Mouse (Mus musculus): ENCODE measurements around the gene Syt2. TPM values are rescaled to one million over a fixed set of nuclear protein-coding genes. Genes with fewer than 3 reads are reported as not detected.
A peak's percentile ranks its signal among the peaks of the same experiment; 100 is the strongest.

Syt2 gene
- polyA plus RNA-seq, 1 experiment from 2014 or later = 0.48 TPM

DNA sequence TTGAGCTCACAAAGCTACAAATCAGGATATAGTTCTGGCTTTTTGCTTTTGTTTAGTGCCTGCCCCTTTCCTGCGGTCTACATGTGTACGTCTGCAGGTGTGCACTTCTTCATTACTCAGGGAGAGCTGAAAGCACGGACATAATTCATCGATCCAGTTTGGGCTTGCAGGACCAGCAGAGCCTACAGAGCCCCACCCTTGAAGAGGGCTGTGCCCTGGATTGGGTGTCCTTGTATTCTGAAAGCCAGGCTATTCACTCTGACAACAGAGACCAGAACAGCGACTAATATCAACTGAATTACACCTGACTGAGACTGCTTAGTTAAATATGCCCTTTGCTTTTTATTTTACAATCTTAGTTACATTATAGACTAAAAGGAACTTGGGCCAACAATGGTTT, 87.2 kb downstream of the Syt2 start:
- H3K4me3 ChIP-seq (ENCODE audit: low read depth, low read length) = no peak overlapping the region
- H3K9ac ChIP-seq (ENCODE audit: low read depth, low read length) = no peak overlapping the region
- no peak overlapping the region for H3K27ac ChIP-seq (ENCODE audit: low read depth, low read length)
- no peaks in the 10 kb centered on the region for H3K27me3 ChIP-seq (replicated peaks; ENCODE audit: control insufficient read depth, insufficient read depth, low read length)
- no peaks in the 10 kb centered on the region for H3K4me1 ChIP-seq (replicated peaks; ENCODE audit: control insufficient read depth, insufficient read depth, low read length)
- 0 out of 2 replicates have a peak, but pooled peaks cover 6% of the 10 kb centered on the region for H3K9me3 ChIP-seq (ENCODE audit: control insufficient read depth)
- peak; percentile 38; the same call in 1 of the 2 replicates for ATAC-seq
- TF ChIP-seq CTCF (IDR thresholded peaks at IDR 0.05; ENCODE audit: low read depth) = no peak
- 35% methylated on average over 5 of the region's 5 CpGs for WGBS
- H3K36me3 ChIP-seq (ENCODE audit: control insufficient read depth, insufficient read depth) = no peaks in the 10 kb centered on the region
- H3K4me2 ChIP-seq (replicated peaks; ENCODE audit: low read depth) = 0 out of 2 replicates have a peak overlapping the region, but pooled peaks have one; percentile 7

DNA sequence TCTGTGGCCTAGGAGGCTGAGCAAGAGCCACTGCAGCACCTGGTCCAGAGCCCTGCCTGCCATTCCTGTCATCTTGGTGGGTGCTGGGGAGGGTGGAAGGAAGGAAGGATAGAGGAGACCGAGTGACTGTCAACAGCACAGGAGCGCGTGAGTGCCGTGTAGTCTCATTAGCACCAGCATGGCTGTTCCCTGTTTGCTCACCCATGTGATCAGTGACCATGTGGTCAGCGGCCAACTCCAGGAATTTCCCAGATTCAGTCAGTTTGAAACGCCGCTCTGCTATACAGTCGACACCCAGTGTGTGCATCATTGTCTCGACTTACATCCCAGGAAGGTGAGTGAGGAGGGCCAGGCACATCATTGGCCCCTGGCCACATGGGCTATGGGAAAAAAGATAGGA, 91.0 kb downstream of the Syt2 start:
- ATAC-seq = no peak

DNA sequence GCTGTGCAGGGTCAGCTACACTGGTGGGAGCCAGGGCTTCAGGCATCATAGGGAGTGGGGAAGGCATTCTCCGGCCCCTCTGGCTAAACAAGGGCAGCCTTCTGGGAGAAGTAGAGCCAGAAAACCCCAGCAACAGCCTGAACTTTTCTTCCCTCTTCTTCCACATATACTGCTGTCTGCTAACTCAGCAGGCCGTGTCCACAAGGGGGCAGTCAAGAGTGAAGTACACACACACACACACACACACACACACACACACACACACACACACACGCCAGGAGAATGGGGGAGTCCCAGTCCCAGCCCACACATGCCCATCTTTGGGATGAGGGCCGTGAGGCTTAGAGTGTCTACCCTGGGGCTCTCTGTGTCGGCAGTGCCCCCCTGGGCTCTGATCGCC, 95.0 kb downstream of the Syt2 start:
- 65% methylated on average over 5 of the region's 6 CpGs for WGBS
- no peak overlapping the region for H3K27ac ChIP-seq (ENCODE audit: low read depth, low read length)
- H3K36me3 ChIP-seq (ENCODE audit: control insufficient read depth, insufficient read depth) = no peaks in the 10 kb centered on the region
- peak overlapping the region; percentile 3; the same call in 1 of the 2 replicates for H3K4me2 ChIP-seq (replicated peaks; ENCODE audit: low read depth)
- ATAC-seq = peak; percentile 28; the same call in 1 of the 2 replicates
- H3K27me3 ChIP-seq (replicated peaks; ENCODE audit: control insufficient read depth, insufficient read depth, low read length) = no peaks in the 10 kb centered on the region
- H3K9me3 ChIP-seq (ENCODE audit: control insufficient read depth) = no peaks in the 10 kb centered on the region
- TF ChIP-seq CTCF (IDR thresholded peaks at IDR 0.05; ENCODE audit: low read depth) = peak; percentile 63
- no peak overlapping the region for H3K4me3 ChIP-seq (ENCODE audit: low read depth, low read length)
- H3K4me1 ChIP-seq (replicated peaks; ENCODE audit: control insufficient read depth, insufficient read depth, low read length) = 0 out of 2 replicates have a peak, but pooled peaks cover 5% of the 10 kb centered on the region
- no peak overlapping the region for H3K9ac ChIP-seq (ENCODE audit: low read depth, low read length)

More for the DNA sequence above, 91.0 kb downstream of the Syt2 start:
- no peak overlapping the region for H3K9ac ChIP-seq (ENCODE audit: low read depth, low read length)
- 78% methylated on average over 9 of the region's 9 CpGs for WGBS
- TF ChIP-seq CTCF (IDR thresholded peaks at IDR 0.05; ENCODE audit: low read depth) = no peak
- H3K4me2 ChIP-seq (replicated peaks; ENCODE audit: low read depth) = no peak overlapping the region
- no peaks in the 10 kb centered on the region for H3K27me3 ChIP-seq (replicated peaks; ENCODE audit: control insufficient read depth, insufficient read depth, low read length)
- H3K36me3 ChIP-seq (ENCODE audit: control insufficient read depth, insufficient read depth) = no peaks in the 10 kb centered on the region
- H3K9me3 ChIP-seq (ENCODE audit: control insufficient read depth) = 0 out of 2 replicates have a peak, but pooled peaks cover 5% of the 10 kb centered on the region
- H3K27ac ChIP-seq (ENCODE audit: low read depth, low read length) = no peak overlapping the region
- H3K4me1 ChIP-seq (replicated peaks; ENCODE audit: control insufficient read depth, insufficient read depth, low read length) = 0 out of 2 replicates have a peak, but pooled peaks cover 5% of the 10 kb centered on the region
- no peak overlapping the region for H3K4me3 ChIP-seq (ENCODE audit: low read depth, low read length)

DNA sequence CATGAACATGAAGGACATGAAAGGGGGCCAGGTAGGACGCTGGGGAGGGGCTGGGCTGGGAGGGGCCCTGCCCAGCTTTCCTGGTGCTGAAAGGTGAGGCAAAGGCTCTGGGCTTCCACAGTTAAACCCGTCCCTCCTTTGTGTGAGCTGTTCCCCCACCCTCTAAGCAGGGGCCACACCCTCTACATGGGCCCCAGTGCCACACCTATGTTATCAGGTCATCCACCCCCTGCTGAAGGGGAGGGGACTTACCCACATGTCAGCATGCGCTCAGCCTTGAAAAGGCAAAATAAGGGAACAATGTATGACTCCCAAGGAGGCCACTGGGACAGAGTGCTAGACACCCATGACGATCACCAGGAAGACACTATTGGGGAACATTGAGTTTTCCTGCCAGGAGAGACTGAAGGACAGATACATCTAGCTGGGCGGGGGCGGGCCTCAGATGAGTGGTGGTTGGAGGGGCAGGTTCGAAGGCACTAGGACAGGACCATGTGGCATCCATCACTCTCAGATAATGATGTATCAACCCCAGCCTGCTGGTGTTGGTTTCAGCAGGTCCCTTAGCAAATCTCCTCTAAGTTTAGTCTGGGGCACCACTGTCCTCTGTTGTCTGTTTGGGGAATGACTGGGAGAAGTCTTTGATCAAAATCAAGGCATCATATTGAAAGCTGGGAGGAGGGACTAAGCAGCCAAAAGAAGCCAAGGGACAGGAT, 95.6 kb downstream of the Syt2 start:
- ATAC-seq = peak; percentile 64
- peak; percentile 32; the same call in 1 of the 2 replicates for TF ChIP-seq CTCF (IDR thresholded peaks at IDR 0.05; ENCODE audit: low read depth)
- no peaks in the 10 kb centered on the region for H3K36me3 ChIP-seq (ENCODE audit: control insufficient read depth, insufficient read depth)
- 0 out of 2 replicates have a peak, but pooled peaks cover 5% of the 10 kb centered on the region for H3K4me1 ChIP-seq (replicated peaks; ENCODE audit: control insufficient read depth, insufficient read depth, low read length)
- H3K27ac ChIP-seq (ENCODE audit: low read depth, low read length) = no peak overlapping the region
- WGBS = 51% methylated on average over 7 of the region's 7 CpGs
- H3K4me2 ChIP-seq (replicated peaks; ENCODE audit: low read depth) = peak overlapping the region; percentile 3; the same call in 1 of the 2 replicates
- no peak overlapping the region for H3K4me3 ChIP-seq (ENCODE audit: low read depth, low read length)
- H3K9ac ChIP-seq (ENCODE audit: low read depth, low read length) = no peak overlapping the region
- H3K9me3 ChIP-seq (ENCODE audit: control insufficient read depth) = no peaks in the 10 kb centered on the region
- H3K27me3 ChIP-seq (replicated peaks; ENCODE audit: control insufficient read depth, insufficient read depth, low read length) = no peaks in the 10 kb centered on the region

- no peaks in the 10 kb centered on the region for H3K9me3 ChIP-seq (ENCODE audit: control insufficient read depth)
- H3K4me1 ChIP-seq (replicated peaks; ENCODE audit: control insufficient read depth, insufficient read depth, low read length) = 0 out of 2 replicates have a peak, but pooled peaks cover 5% of the 10 kb centered on the region
- H3K36me3 ChIP-seq (ENCODE audit: control insufficient read depth, insufficient read depth) = no peaks in the 10 kb centered on the region
- 48% methylated on average over 6 of the region's 6 CpGs for WGBS
- peak; percentile 69 for TF ChIP-seq CTCF (IDR thresholded peaks at IDR 0.05; ENCODE audit: low read depth)
- no peak overlapping the region for H3K4me2 ChIP-seq (replicated peaks; ENCODE audit: low read depth)
- H3K4me3 ChIP-seq (ENCODE audit: low read depth, low read length) = no peak overlapping the region
- H3K27ac ChIP-seq (ENCODE audit: low read depth, low read length) = no peak overlapping the region
- no peak for ATAC-seq
- no peaks in the 10 kb centered on the region for H3K27me3 ChIP-seq (replicated peaks; ENCODE audit: control insufficient read depth, insufficient read depth, low read length)
- no peak overlapping the region for H3K9ac ChIP-seq (ENCODE audit: low read depth, low read length)
Observed at GRCm38 (mm10) chr1:134745648-134746047, 99.2 kb downstream of the Syt2 start.

GRCm38 (mm10) chr1:134747236-134748174, 101.0 kb downstream of the Syt2 start:
- Histone ChIP-seq H3K9ac (ENCODE audit: low read depth, low read length) (no peak overlapping the region), H3K27me3 (replicated peaks; ENCODE audit: control insufficient read depth, insufficient read depth, low read length) (no peaks in the 10 kb centered on the region), H3K36me3 (ENCODE audit: control insufficient read depth, insufficient read depth) (no peaks in the 10 kb centered on the region), H3K4me3 (ENCODE audit: low read depth, low read length) (no peak overlapping the region), H3K4me2 (replicated peaks; ENCODE audit: low read depth) (peak overlapping the region; percentile 43), H3K27ac (ENCODE audit: low read depth, low read length) (no peak overlapping the region), H3K4me1 (replicated peaks; ENCODE audit: control insufficient read depth, insufficient read depth, low read length) (no peaks in the 10 kb centered on the region), H3K9me3 (ENCODE audit: control insufficient read depth) (no peaks in the 10 kb centered on the region)
- TF ChIP-seq CTCF (IDR thresholded peaks at IDR 0.05; ENCODE audit: low read depth) = peak; percentile 38; the same call in 1 of the 2 replicates
- WGBS = 22% methylated on average over 23 of the region's 23 CpGs
- ATAC-seq = no peak

Data from intestine, postnatal 0 days (tissue).